Mouse (Mus musculus) lung, adult 2 months (tissue): Measurements from ENCODE around the gene Zfp639. TPM values are rescaled to one million over a fixed set of nuclear protein-coding genes. Genes with fewer than 3 reads are reported as not detected.

Source experiments
- DNase-seq: peaks from one replicate; pipeline ENCODE4 v3.0.0; 2022
- H3K4me1 ChIP-seq: fragments of 200-500 bp; 2 replicates; pipeline ENCODE4 v1.6.1; 2011; ENCODE audit warnings: low read length; ENCODE audit not compliant: control insufficient read depth, insufficient read depth
- H3K4me3 ChIP-seq: fragments of 200-500 bp; replicated peaks from 2 replicates; pipeline ENCODE3; 2011; ENCODE audit warnings: low read depth, mild to moderate bottlenecking, control low read depth, low read length; ENCODE audit errors: extremely low read depth
- CTCF ChIP-seq: fragments of 200-500 bp; IDR thresholded peaks from 2 replicates; pipeline ENCODE4 v1.5.1; 2011; ENCODE audit warnings: mild to moderate bottlenecking, low read length, control low read depth; ENCODE audit not compliant: insufficient read depth
- POLR2A ChIP-seq: fragments of 200-500 bp; IDR thresholded peaks from 2 replicates; pipeline ENCODE4 v1.6.1; 2011; ENCODE audit warnings: low read depth, mild to moderate bottlenecking, control low read depth, low read length, borderline replicate concordance; ENCODE audit errors: extremely low read depth
- WGBS: fragments of 180-500 bp; shearing (Covaris S2); methylation state at CpG from one replicate; pipeline ENCODE4 v1.1.7; 2018; 5-methylcytosine and 5-hydroxymethylcytosine counted together
- polyA plus RNA-seq: library from polyadenylated mRNA; depleted of rRNA; stranded (reverse); fragments of >200 nt; gene quantifications from 2 replicates; pipeline ENCODE4 v1.2.3, GENCODE M21; 2012; rRNA removed

Zfp639 gene
- polyA plus RNA-seq, 1 experiment: 33.8 TPM

DNA sequence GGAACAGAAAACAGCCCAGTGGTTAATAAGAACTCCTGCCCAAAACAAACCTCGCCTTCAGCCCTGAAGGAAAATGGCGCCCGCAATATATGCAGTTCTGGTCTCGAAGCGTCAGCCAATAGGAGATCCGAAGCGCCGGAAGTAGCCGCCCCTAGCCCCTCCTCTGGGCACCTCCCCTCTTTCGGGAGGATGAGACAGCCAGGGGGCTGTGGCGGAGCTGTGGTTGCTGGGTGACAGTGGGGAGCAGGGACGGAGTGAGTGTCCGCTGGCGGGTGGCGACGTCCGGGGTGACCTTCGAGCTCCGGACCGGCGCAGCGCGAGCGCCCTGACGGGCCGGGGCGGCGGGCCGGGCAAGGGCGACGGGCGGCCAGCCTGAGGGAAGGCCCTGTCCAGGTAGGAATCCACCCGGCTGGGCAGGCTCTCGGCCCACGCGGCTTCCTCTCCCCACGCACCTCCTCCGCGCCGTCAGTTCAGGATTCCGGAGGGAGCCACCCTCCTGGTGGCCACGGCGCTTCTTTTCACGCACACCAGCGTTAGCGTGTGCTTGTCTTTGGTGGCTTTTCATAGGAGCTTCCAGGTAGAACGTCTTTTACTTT lies 19.3 kb downstream of the Zfp639 start, which contains the start of gene Mfn1:
Gene Mfn1 (plus strand): TSS at position 163 of the 596 bp plus-strand sequence.
- peak; percentile 77; the same call in 1 of the 2 replicates for TF ChIP-seq POLR2A
- TF ChIP-seq CTCF: no peak
- Histone ChIP-seq H3K4me3 (peak within 1 kb of the TSS; percentile 83), H3K4me1 (peaks cover 3% of the 10 kb centered on the region; the same call in 1 of the 2 replicates)
- under 1% methylated on average over 46 of the region's 47 CpGs for WGBS
- DNase-seq: peak; percentile 94

DNA sequence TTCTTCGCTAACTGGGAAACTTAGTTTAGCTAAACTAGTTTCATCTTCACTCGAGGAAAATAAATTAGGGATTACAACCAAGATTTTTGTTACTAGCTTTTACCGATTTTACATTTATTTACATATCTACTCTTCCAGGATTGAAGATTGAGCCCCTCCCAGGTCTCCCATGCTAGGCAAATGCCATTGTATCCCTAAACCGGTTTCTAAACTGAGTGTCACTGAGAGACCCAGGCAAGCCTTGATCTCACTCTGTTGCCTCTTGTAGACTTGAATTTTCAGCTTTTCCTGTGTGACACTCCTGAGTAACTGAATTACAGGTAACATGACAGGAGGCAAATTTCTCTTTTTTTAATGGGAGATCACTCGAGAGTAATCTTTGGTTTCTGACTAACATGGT lies 20.0 kb downstream of the Zfp639 start:
- DNase-seq: no peak
- WGBS: 11% methylated on average over 5 of the region's 5 CpGs
- TF ChIP-seq CTCF (no peak), POLR2A (no peak)
- H3K4me3 ChIP-seq: peak overlapping the region; percentile 83
- H3K4me1 ChIP-seq: peaks cover 3% of the 10 kb centered on the region; the same call in 1 of the 2 replicates

GRCm38 (mm10) chr3:32535692-32536091 lies 25.6 kb downstream of the Zfp639 start:
- H3K4me3 ChIP-seq: no peak overlapping the region
- 53% methylated on average over 1 of the region's 1 CpGs for WGBS
- no peak for TF ChIP-seq POLR2A
- no peak for TF ChIP-seq CTCF
- no peak for DNase-seq
- peaks cover 9% of the 10 kb centered on the region for H3K4me1 ChIP-seq

DNA sequence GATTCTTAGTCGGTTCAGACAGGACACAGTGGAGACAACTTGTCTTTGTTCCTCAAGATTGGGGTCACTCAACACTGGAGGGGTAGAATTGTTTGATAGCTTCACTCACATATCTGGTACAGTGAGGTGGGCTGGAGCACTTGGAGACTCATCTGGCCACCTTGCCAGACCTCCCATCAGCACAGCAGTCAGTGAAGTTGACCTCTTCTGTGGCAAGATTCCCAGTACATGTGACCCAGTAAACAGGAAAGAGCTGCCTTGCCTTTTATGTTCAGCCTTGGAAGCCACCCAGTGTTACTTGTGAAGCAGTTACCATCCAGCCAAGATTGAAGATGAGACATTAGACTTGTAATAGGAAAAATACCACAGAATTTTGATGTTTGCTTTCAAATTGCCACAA lies 27.5 kb downstream of the Zfp639 start:
- peaks cover 9% of the 10 kb centered on the region for H3K4me1 ChIP-seq
- no peak overlapping the region for H3K4me3 ChIP-seq
- WGBS: 33% methylated on average over 1 of the region's 1 CpGs
- peak; percentile 20 for DNase-seq
- TF ChIP-seq CTCF: no peak
- no peak for TF ChIP-seq POLR2A

DNA sequence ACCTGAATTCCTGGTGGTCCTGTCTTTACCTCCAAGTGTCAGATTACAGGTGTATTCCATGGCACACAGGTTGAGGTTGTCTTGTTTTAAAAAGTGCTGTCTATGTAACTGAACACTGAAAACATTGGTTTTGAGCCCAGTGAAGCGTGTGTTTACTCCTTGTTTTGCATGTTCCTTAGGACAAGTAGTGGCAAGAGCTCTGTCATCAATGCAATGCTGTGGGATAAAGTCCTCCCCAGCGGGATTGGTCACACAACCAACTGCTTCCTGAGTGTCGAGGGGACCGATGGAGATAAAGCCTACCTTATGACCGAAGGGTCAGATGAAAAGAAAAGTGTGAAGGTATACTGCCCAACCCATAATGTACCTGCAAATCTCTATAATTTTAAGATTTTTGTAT lies 28.0 kb downstream of the Zfp639 start:
- TF ChIP-seq POLR2A (no peak), CTCF (no peak)
- 87% methylated on average over 5 of the region's 5 CpGs for WGBS
- DNase-seq: no peak
- no peak overlapping the region for H3K4me3 ChIP-seq
- peaks cover 9% of the 10 kb centered on the region for H3K4me1 ChIP-seq

- Histone ChIP-seq H3K4me1 (no peaks in the 10 kb centered on the region), H3K4me3 (no peak overlapping the region)
- WGBS: 96% methylated on average over 1 of the region's 1 CpGs
- DNase-seq: no peak
- TF ChIP-seq POLR2A (no peak), CTCF (0 out of 2 replicates have a peak, but pooled peaks have one; percentile 18)
Measured at GRCm38 (mm10) chr3:32553061-32553460, 43.0 kb downstream of the Zfp639 start.

DNA sequence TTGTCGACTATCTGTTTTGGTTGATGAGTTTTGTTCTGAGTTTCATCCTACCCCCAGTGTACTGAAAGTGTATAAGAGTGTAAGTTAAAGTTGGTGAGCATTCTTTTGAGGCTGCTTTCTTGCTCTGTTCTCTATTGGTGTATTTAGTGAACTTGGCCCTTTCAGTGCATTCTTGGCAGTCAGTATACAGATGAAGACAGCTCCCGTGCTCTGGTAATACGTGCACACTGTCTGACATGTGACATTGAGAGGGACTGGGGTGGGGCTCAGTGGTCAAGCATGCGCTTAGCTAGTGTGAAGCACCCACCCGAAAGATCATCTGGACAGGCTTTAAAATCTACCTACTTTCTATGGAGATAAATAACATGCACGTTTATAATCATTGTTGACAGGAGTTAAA lies 53.3 kb downstream of the Zfp639 start:
- Histone ChIP-seq H3K4me3 (no peak overlapping the region), H3K4me1 (no peaks in the 10 kb centered on the region)
- TF ChIP-seq CTCF (no peak), POLR2A (no peak)
- WGBS: 88% methylated on average over 6 of the region's 6 CpGs
- DNase-seq: no peak

Other genes with a start within 250 kb of the Zfp639 start
- gene Zmat3, start 144.2 kb upstream of the Zfp639 start, polyA plus RNA-seq: 7.3 and 10.8 TPM in 2 replicates
- 6.7 and 11.4 TPM in 2 replicates for gene Pik3ca, start 112.6 kb upstream of the Zfp639 start, polyA plus RNA-seq
- 0.08 TPM in 1 of 2 replicates, not detected in the other for gene Kcnmb3, start 18.0 kb upstream of the Zfp639 start, polyA plus RNA-seq
- gene Mfn1, start 19.2 kb downstream of the Zfp639 start, polyA plus RNA-seq: 8.0 and 12.4 TPM in 2 replicates
- gene Gnb4, start 106.3 kb downstream of the Zfp639 start, polyA plus RNA-seq: 34.9 and 52.8 TPM in 2 replicates
- gene Actl6a, start 196.0 kb downstream of the Zfp639 start, polyA plus RNA-seq: 13.6 and 18.9 TPM in 2 replicates
- 103 and 111 TPM in 2 replicates for gene Ndufb5, start 226.7 kb downstream of the Zfp639 start, polyA plus RNA-seq
- gene Mrpl47, start 227.3 kb downstream of the Zfp639 start, polyA plus RNA-seq: 1.2 and 2.0 TPM in 2 replicates